In the genomic region with DNA sequence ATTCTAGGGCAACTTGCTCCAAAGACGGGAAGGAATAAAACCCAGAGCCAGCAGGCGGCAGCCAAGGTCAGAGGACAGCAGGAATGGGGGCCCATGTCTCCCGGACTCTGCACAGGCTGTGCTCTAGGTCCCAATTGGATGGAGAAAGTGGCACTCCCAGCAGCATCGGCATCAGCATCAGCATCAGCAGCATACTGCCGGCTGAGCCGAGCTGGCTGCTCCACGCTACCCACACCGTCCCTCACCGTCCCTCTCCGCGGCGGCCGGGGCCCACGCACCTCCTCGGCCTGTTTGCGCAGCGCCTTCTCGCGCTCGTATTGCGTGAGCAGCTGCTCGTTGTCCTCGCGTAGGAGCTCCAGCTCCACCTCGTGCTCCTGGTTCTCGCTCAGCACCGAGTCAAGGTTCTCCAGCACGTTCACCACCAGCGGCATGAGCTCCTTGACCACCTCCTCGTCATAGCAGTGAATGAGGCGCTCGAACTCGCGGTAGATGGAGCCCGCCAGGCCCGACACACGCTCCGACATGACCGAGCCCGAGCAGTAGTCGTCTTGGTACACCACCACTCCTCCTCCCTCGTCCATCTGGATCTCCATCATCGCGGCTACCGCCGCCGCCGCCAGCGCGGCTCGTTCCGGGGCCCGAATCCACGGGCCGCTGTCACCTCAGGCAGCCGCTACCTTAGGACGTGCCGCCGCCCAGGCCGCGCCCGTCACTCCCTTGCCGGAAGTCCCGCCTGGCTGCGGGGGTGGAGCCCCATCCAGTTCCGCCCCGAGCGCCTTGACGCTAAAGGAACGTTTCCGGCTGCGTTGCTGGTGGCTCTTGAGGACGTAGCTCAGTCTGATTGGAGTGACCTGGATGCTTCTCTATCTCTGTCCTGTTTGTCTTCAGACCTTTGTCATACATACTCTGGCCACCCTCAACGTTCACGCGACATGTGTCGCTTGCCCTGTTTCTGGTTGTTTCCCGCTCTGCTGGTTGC, we compare ENCODE assay signal across 8 mouse cellular contexts. TPM values are rescaled to one million over a fixed set of nuclear protein-coding genes. Genes with fewer than 3 reads are reported as not detected.
A peak's percentile ranks its signal among the peaks of the same experiment; 100 is the strongest.
DNase-seq lines count a peak whose midpoint lies in the region; ATAC-seq and TF ChIP-seq lines count a peak whose summit lies in the region.

A gene (minus strand): TSS at position 719 of the 979 bp plus-strand sequence.

- H3K27me3 ChIP-seq in embryonic facial prominence, embryonic 15.5 days: no peaks in the 10 kb centered on the region
- no peaks in the 10 kb centered on the region for H3K27me3 ChIP-seq in kidney, embryonic 14.5 days (ENCODE audit: control insufficient read depth, insufficient read depth, low read length)
- H3K27me3 ChIP-seq in limb, embryonic 15.5 days: no peaks in the 10 kb centered on the region

- H3K9ac ChIP-seq in embryonic facial prominence, embryonic 15.5 days: peak within 1 kb of the TSS; percentile 85
- H3K9ac ChIP-seq in kidney, embryonic 14.5 days (ENCODE audit: low read depth, low read length): peak within 1 kb of the TSS; percentile 83
- H3K9ac ChIP-seq in limb, embryonic 15.5 days: peak within 1 kb of the TSS; percentile 80

- peak; percentile 87; the same call in 1 of the 2 replicates for TF ChIP-seq POLR2A in bone marrow, adult 2 months (IDR thresholded peaks at IDR 0.05; ENCODE audit: borderline replicate concordance, control insufficient read depth, low read depth, low read length)

- H3K4me2 ChIP-seq in embryonic facial prominence, embryonic 15.5 days (replicated peaks): peak within 1 kb of the TSS; percentile 75
- H3K4me2 ChIP-seq in kidney, embryonic 14.5 days (replicated peaks; ENCODE audit: low read depth, low read length): peak within 1 kb of the TSS; percentile 76
- H3K4me2 ChIP-seq in limb, embryonic 15.5 days: peak within 1 kb of the TSS; percentile 67

- peak; percentile 96 for ATAC-seq in embryonic facial prominence, embryonic 15.5 days (ENCODE audit: insufficient number of reproducible peaks, low FRiP score, low TSS enrichment, low read depth)
- ATAC-seq in kidney, embryonic 14.5 days (ENCODE audit: low FRiP score, low TSS enrichment): peak; percentile 97
- peak; percentile 93 for ATAC-seq in limb, embryonic 15.5 days (ENCODE audit: insufficient number of reproducible peaks, low FRiP score, low TSS enrichment, low read depth)

- 0 out of 2 replicates have a peak, but pooled peaks cover 4% of the 10 kb centered on the region for H3K36me3 ChIP-seq in embryonic facial prominence, embryonic 15.5 days
- peaks cover 9% of the 10 kb centered on the region for H3K36me3 ChIP-seq in kidney, embryonic 14.5 days (ENCODE audit: control insufficient read depth, insufficient read depth, low read length)
- H3K36me3 ChIP-seq in limb, embryonic 15.5 days: peaks cover 6% of the 10 kb centered on the region; the same call in 1 of the 2 replicates

- WGBS in bone marrow, adult 2 months: under 1% methylated on average over 78 of the region's 78 CpGs
- under 1% methylated on average over 78 of the region's 78 CpGs for WGBS in embryonic facial prominence, embryonic 15.5 days
- WGBS in kidney, embryonic 14.5 days: under 1% methylated on average over 69 of the region's 78 CpGs
- under 1% methylated on average over 78 of the region's 78 CpGs for WGBS in limb, embryonic 15.5 days

- no peaks in the 10 kb centered on the region for H3K9me3 ChIP-seq in embryonic facial prominence, embryonic 15.5 days (replicated peaks)
- no peaks in the 10 kb centered on the region for H3K9me3 ChIP-seq in kidney, embryonic 14.5 days (ENCODE audit: control insufficient read depth, low read length)
- H3K9me3 ChIP-seq in limb, embryonic 15.5 days: no peaks in the 10 kb centered on the region

- no peaks in the 10 kb centered on the region; the same call in 1 of the 2 replicates for H3K4me1 ChIP-seq in bone marrow, adult 2 months (ENCODE audit: control insufficient read depth, insufficient read depth, low read length)
- H3K4me1 ChIP-seq in embryonic facial prominence, embryonic 15.5 days: peaks cover 19% of the 10 kb centered on the region
- peaks cover 17% of the 10 kb centered on the region for H3K4me1 ChIP-seq in kidney, embryonic 14.5 days (ENCODE audit: control insufficient read depth, insufficient read depth, low read length)
- peaks cover 22% of the 10 kb centered on the region for H3K4me1 ChIP-seq in limb, embryonic 15.5 days

- DNase-seq in 416B (ENCODE audit: low read depth): peak; percentile 94
- peak; percentile 92 to 95 for DNase-seq in heart, adult 9 months (ENCODE audit: low spot score in 2 of 2)
- peak; percentile 84 to 92 for DNase-seq in monocyte, adult 2 months (ENCODE audit: low read depth in 1 of 2, low spot score in 2 of 2)
- DNase-seq in spleen, postnatal 36 days (ENCODE audit: low spot score in 2 of 2): peak; percentile 96

- peak within 1 kb of the TSS; percentile 91 for H3K4me3 ChIP-seq in bone marrow, adult 2 months (replicated peaks; ENCODE audit: control insufficient read depth, low read depth, low read length)
- H3K4me3 ChIP-seq in embryonic facial prominence, embryonic 15.5 days (replicated peaks): peak within 1 kb of the TSS; percentile 96
- peak within 1 kb of the TSS; percentile 99 for H3K4me3 ChIP-seq in kidney, embryonic 14.5 days (ENCODE audit: low read length)
- H3K4me3 ChIP-seq in limb, embryonic 15.5 days: peak within 1 kb of the TSS; percentile 74

- peak; percentile 21; the same call in 1 of the 2 replicates for TF ChIP-seq CTCF in bone marrow, adult 2 months (IDR thresholded peaks at IDR 0.05; ENCODE audit: control insufficient read depth, insufficient read depth, low read length)

- peak within 1 kb of the TSS; percentile 63 for H3K27ac ChIP-seq in bone marrow, adult 2 months (ENCODE audit: control insufficient read depth, insufficient read depth, low read depth, low read length, poor library complexity)
- H3K27ac ChIP-seq in embryonic facial prominence, embryonic 15.5 days (replicated peaks): peak within 1 kb of the TSS; percentile 88
- H3K27ac ChIP-seq in kidney, embryonic 14.5 days (ENCODE audit: low read depth, low read length): peak within 1 kb of the TSS; percentile 81; the same call in 1 of the 2 replicates
- peak within 1 kb of the TSS; percentile 82 for H3K27ac ChIP-seq in limb, embryonic 15.5 days

RNA-seq across cellular contexts. Expression of the gene that starts here (rescaled TPM):
- polyA plus RNA-seq in bone marrow, adult 2 months (2011; ENCODE audit: insufficient read depth, insufficient read length, low replicate concordance, missing spikeins): 51.0 and 96.3 TPM in 2 replicates
- polyA plus RNA-seq in embryonic facial prominence, embryonic 15.5 days (2015; fragmentation: Nextera tagmentation; extraction: Ambion mirVana): 36.4 and 38.3 TPM in 2 replicates
- polyA plus RNA-seq in kidney, embryonic 14.5 days (2014; fragmentation: Nextera tagmentation; extraction: Ambion mirVana): 23.9 and 31.8 TPM in 2 replicates
- 29.5 and 30.6 TPM in 2 replicates for polyA plus RNA-seq in limb, embryonic 15.5 days (2015; fragmentation: Nextera tagmentation; extraction: Ambion mirVana)

Comparison
In these comparisons a context has a peak if more than half of its experiments do, and no peak if none do; other contexts are left out.
1. Peak in every context shown above with its lines: DNase-seq, ATAC-seq, H3K4me3 ChIP-seq and H3K27ac ChIP-seq.